Mouse (Mus musculus) forebrain, embryonic 11.5 days (tissue): ENCODE measurements around the gene Afap1. TPM values are rescaled to one million over a fixed set of nuclear protein-coding genes. Genes with fewer than 3 reads are reported as not detected.

Experiments used
- polyA plus RNA-seq: library from polyadenylated mRNA; unstranded; fragments of >200 nt; fragmentation: Nextera tagmentation; extraction: Ambion mirVana; gene quantifications from 2 replicates; pipeline ENCODE4 v1.2.1, GENCODE M21; 2014

The Afap1 gene
- polyA plus RNA-seq, 1 experiment from 2014 or later = 32.5 TPM

Other genes starting within 250 kb of the Afap1 start
- gene Htra3, start 213.5 kb upstream of the Afap1 start, polyA plus RNA-seq = 5.7 and 6.3 TPM in 2 replicates
- 3.4 TPM in 2 replicates for gene Sh3tc1, start 153.3 kb upstream of the Afap1 start, polyA plus RNA-seq
- gene Ablim2, start 135.4 kb upstream of the Afap1 start, polyA plus RNA-seq = 0.09 TPM in 1 of 2 replicates, not detected in the other